Mouse (Mus musculus): ENCODE measurements around the gene Gm49661.

GRCm38 (mm10) chr8:84985049-84985683 is 15.9 kb upstream of the Gm49661 start:
- no peak for TF ChIP-seq CTCF (conservative IDR thresholded peaks at IDR 0.05; ENCODE audit: insufficient read depth, insufficient read length, low read depth, low read length)
- TF ChIP-seq POLR2A (IDR thresholded peaks at IDR 0.05; ENCODE audit: low read depth, low read length): no peak
